Mouse (Mus musculus) limb, embryonic 15.5 days (tissue): ENCODE results near the gene Tanc1. TPM values are rescaled to one million over a fixed set of nuclear protein-coding genes. Genes with fewer than 3 reads are reported as not detected.
"Not testable (repeated sequence)": the region's sequence is repeated elsewhere in the genome, so short reads cannot be mapped to it uniquely, and the experiment has no call there.

ENCODE experiments used
- ATAC-seq: fragments of 200-750 bp; cut with Nextera tagmentation; 2 replicates; pipeline ENCODE4 v1.8.0; 2017; ENCODE audit warnings: low read depth, moderate TSS enrichment; ENCODE audit not compliant: insufficient number of reproducible peaks, low FRiP score, low TSS enrichment
- H3K27ac ChIP-seq: fragments of 300-500 bp; sonication (generic); 2 replicates; pipeline ENCODE4 v1.5.1; 2015; ENCODE audit warnings: moderate library complexity, mild to moderate bottlenecking, inconsistent platforms
- H3K27me3 ChIP-seq: fragments of 300-500 bp; sonication (generic); 2 replicates; pipeline ENCODE4 v1.6.1; 2015; ENCODE audit warnings: inconsistent platforms
- H3K36me3 ChIP-seq: fragments of 300-500 bp; sonication (generic); 2 replicates; pipeline ENCODE4 v1.6.1; 2015; ENCODE audit warnings: inconsistent platforms
- H3K4me1 ChIP-seq: fragments of 300-500 bp; sonication (generic); 2 replicates; pipeline ENCODE4 v1.6.1; 2015; ENCODE audit warnings: inconsistent platforms
- H3K4me2 ChIP-seq: fragments of 300-500 bp; sonication (generic); 2 replicates; pipeline ENCODE4 v1.6.1; 2015; ENCODE audit warnings: mild to moderate bottlenecking, inconsistent platforms
- H3K4me3 ChIP-seq: fragments of 300-500 bp; sonication (generic); 2 replicates; pipeline ENCODE4 v1.5.1; 2015; ENCODE audit warnings: mild to moderate bottlenecking, inconsistent platforms
- H3K9ac ChIP-seq: fragments of 300-500 bp; sonication (generic); 2 replicates; pipeline ENCODE4 v1.6.1; 2015; ENCODE audit warnings: inconsistent platforms
- H3K9me3 ChIP-seq: fragments of 300-500 bp; sonication (generic); 2 replicates; pipeline ENCODE4 v1.6.1; 2016; ENCODE audit warnings: inconsistent platforms
- WGBS: fragments of 180-500 bp; shearing (Covaris S2); methylation state at CpG from one replicate; pipeline ENCODE4 v1.1.7; 2015; 5-methylcytosine and 5-hydroxymethylcytosine counted together
- polyA plus RNA-seq: library from polyadenylated mRNA; unstranded; fragments of >200 nt; fragmentation: Nextera tagmentation; extraction: Ambion mirVana; gene quantifications from 2 replicates; pipeline ENCODE4 v1.2.1, GENCODE M21; 2015

The Tanc1 gene
- polyA plus RNA-seq, 1 experiment from 2014 or later, result 50.6 TPM

GRCm38 (mm10) chr2:59831831-59832230, 220.0 kb downstream of the Tanc1 start:
- Histone ChIP-seq H3K36me3 (peaks cover 51% of the 10 kb centered on the region), H3K4me2 (no peak overlapping the region), H3K27me3 (no peaks in the 10 kb centered on the region), H3K4me1 (peaks cover 29% of the 10 kb centered on the region), H3K4me3 (no peak overlapping the region), H3K9me3 (no peaks in the 10 kb centered on the region), H3K27ac (no peak overlapping the region), H3K9ac (no peak overlapping the region)
- no peak for ATAC-seq
- 80% methylated on average over 7 of the region's 7 CpGs for WGBS

- no peak for ATAC-seq
- no peak overlapping the region for H3K4me3 ChIP-seq
- WGBS, result 82% methylated on average over 8 of the region's 8 CpGs
- H3K4me1 ChIP-seq, result peaks cover 9% of the 10 kb centered on the region; the same call in 1 of the 2 replicates
- H3K9ac ChIP-seq, result no peak overlapping the region
- no peak overlapping the region for H3K4me2 ChIP-seq
- no peaks in the 10 kb centered on the region for H3K9me3 ChIP-seq
- peaks cover 73% of the 10 kb centered on the region for H3K36me3 ChIP-seq
- H3K27ac ChIP-seq, result no peak overlapping the region; the same call in 1 of the 2 replicates
- no peaks in the 10 kb centered on the region for H3K27me3 ChIP-seq
These were observed 227.0 kb downstream of the Tanc1 start for GRCm38 (mm10) chr2:59838825-59839224.

GRCm38 (mm10) chr2:59839755-59840154, 227.9 kb downstream of the Tanc1 start:
- H3K27ac ChIP-seq, result no peak overlapping the region; the same call in 1 of the 2 replicates
- H3K4me1 ChIP-seq, result peaks cover 9% of the 10 kb centered on the region; the same call in 1 of the 2 replicates
- no peak overlapping the region for H3K4me2 ChIP-seq
- ATAC-seq, result no peak
- H3K27me3 ChIP-seq, result no peaks in the 10 kb centered on the region
- no peak overlapping the region for H3K9ac ChIP-seq
- no peaks in the 10 kb centered on the region for H3K9me3 ChIP-seq
- peaks cover 68% of the 10 kb centered on the region for H3K36me3 ChIP-seq
- 43% methylated on average over 2 of the region's 2 CpGs for WGBS
- H3K4me3 ChIP-seq, result no peak overlapping the region

GRCm38 (mm10) chr2:59840191-59840590, 228.3 kb downstream of the Tanc1 start:
- H3K9ac ChIP-seq, result no peak overlapping the region
- peaks cover 64% of the 10 kb centered on the region for H3K36me3 ChIP-seq
- H3K27ac ChIP-seq, result no peak overlapping the region; the same call in 1 of the 2 replicates
- 32% methylated on average over 4 of the region's 4 CpGs for WGBS
- H3K9me3 ChIP-seq, result no peaks in the 10 kb centered on the region
- no peak overlapping the region for H3K4me3 ChIP-seq
- no peak for ATAC-seq
- peaks cover 9% of the 10 kb centered on the region; the same call in 1 of the 2 replicates for H3K4me1 ChIP-seq
- H3K4me2 ChIP-seq, result no peak overlapping the region
- no peaks in the 10 kb centered on the region for H3K27me3 ChIP-seq

- no peak for ATAC-seq
- WGBS, result 61% methylated on average over 12 of the region's 12 CpGs
- H3K4me1 ChIP-seq, result peaks cover 9% of the 10 kb centered on the region; the same call in 1 of the 2 replicates
- H3K4me3 ChIP-seq, result no peak overlapping the region
- peak overlapping the region; percentile 59 for H3K27ac ChIP-seq
- H3K27me3 ChIP-seq, result no peaks in the 10 kb centered on the region
- H3K4me2 ChIP-seq, result no peak overlapping the region
- H3K9ac ChIP-seq, result no peak overlapping the region
- H3K9me3 ChIP-seq, result no peaks in the 10 kb centered on the region
- H3K36me3 ChIP-seq, result peaks cover 64% of the 10 kb centered on the region
These were observed 229.5 kb downstream of the Tanc1 start for GRCm38 (mm10) chr2:59841189-59841939.

GRCm38 (mm10) chr2:59841944-59842343, 230.1 kb downstream of the Tanc1 start:
- Histone ChIP-seq H3K9me3 (no peaks in the 10 kb centered on the region), H3K27ac (peak overlapping the region; percentile 59), H3K4me2 (no peak overlapping the region), H3K36me3 (peaks cover 62% of the 10 kb centered on the region), H3K27me3 (no peaks in the 10 kb centered on the region), H3K9ac (no peak overlapping the region), H3K4me1 (peaks cover 9% of the 10 kb centered on the region; the same call in 1 of the 2 replicates), H3K4me3 (no peak overlapping the region)
- no peak for ATAC-seq
- 63% methylated on average over 11 of the region's 11 CpGs for WGBS

GRCm38 (mm10) chr2:59842556-59843008, 230.7 kb downstream of the Tanc1 start:
- Histone ChIP-seq H3K4me2 (no peak overlapping the region), H3K27me3 (no peaks in the 10 kb centered on the region), H3K9me3 (no peaks in the 10 kb centered on the region), H3K36me3 (peaks cover 57% of the 10 kb centered on the region), H3K9ac (no peak overlapping the region), H3K4me3 (no peak overlapping the region), H3K4me1 (peaks cover 9% of the 10 kb centered on the region; the same call in 1 of the 2 replicates), H3K27ac (no peak overlapping the region; the same call in 1 of the 2 replicates)
- WGBS, result 82% methylated on average over 6 of the region's 6 CpGs
- ATAC-seq, result no peak

- WGBS, result 90% methylated on average over 21 of the region's 21 CpGs
- peaks cover 9% of the 10 kb centered on the region; the same call in 1 of the 2 replicates for H3K4me1 ChIP-seq
- H3K4me3 ChIP-seq, result no peak overlapping the region
- H3K9ac ChIP-seq, result no peak overlapping the region
- peaks cover 52% of the 10 kb centered on the region for H3K36me3 ChIP-seq
- H3K27me3 ChIP-seq, result no peaks in the 10 kb centered on the region
- no peak overlapping the region for H3K4me2 ChIP-seq
- no peak overlapping the region for H3K27ac ChIP-seq
- no peak for ATAC-seq
- H3K9me3 ChIP-seq, result no peaks in the 10 kb centered on the region
These were observed 231.3 kb downstream of the Tanc1 start for GRCm38 (mm10) chr2:59843156-59843555.

GRCm38 (mm10) chr2:59843848-59844247, 232.0 kb downstream of the Tanc1 start:
- H3K9ac ChIP-seq, result no peak overlapping the region
- peaks cover 9% of the 10 kb centered on the region; the same call in 1 of the 2 replicates for H3K4me1 ChIP-seq
- H3K4me2 ChIP-seq, result no peak overlapping the region
- peaks cover 46% of the 10 kb centered on the region for H3K36me3 ChIP-seq
- 84% methylated on average over 6 of the region's 6 CpGs for WGBS
- H3K27me3 ChIP-seq, result no peaks in the 10 kb centered on the region
- no peaks in the 10 kb centered on the region for H3K9me3 ChIP-seq
- H3K4me3 ChIP-seq, result no peak overlapping the region
- H3K27ac ChIP-seq, result no peak overlapping the region
- ATAC-seq, result no peak

- not testable (repeated sequence) for H3K4me2 ChIP-seq, H3K9me3 ChIP-seq, H3K27ac ChIP-seq, H3K9ac ChIP-seq, H3K4me3 ChIP-seq, H3K27me3 ChIP-seq, H3K4me1 ChIP-seq, ATAC-seq
- 90% methylated on average over 5 of the region's 5 CpGs for WGBS
- H3K36me3 ChIP-seq, result peaks cover 16% of the 10 kb centered on the region
These were observed 240.0 kb downstream of the Tanc1 start for GRCm38 (mm10) chr2:59851885-59852284.

GRCm38 (mm10) chr2:59852916-59853315, 241.1 kb downstream of the Tanc1 start:
- H3K36me3 ChIP-seq, result peaks cover 24% of the 10 kb centered on the region

GRCm38 (mm10) chr2:59853543-59853942, 241.7 kb downstream of the Tanc1 start:
- ATAC-seq, result no peak
- no peak overlapping the region for H3K9ac ChIP-seq
- no peak overlapping the region for H3K4me3 ChIP-seq
- no peak overlapping the region for H3K4me2 ChIP-seq
- no peaks in the 10 kb centered on the region for H3K4me1 ChIP-seq
- no peaks in the 10 kb centered on the region for H3K9me3 ChIP-seq
- 94% methylated on average over 10 of the region's 10 CpGs for WGBS
- H3K27me3 ChIP-seq, result no peaks in the 10 kb centered on the region
- H3K36me3 ChIP-seq, result peaks cover 26% of the 10 kb centered on the region
- no peak overlapping the region for H3K27ac ChIP-seq

More at GRCm38 (mm10) chr2:59852916-59853315, 241.1 kb downstream of the Tanc1 start:
- ATAC-seq, result no peak
- no peaks in the 10 kb centered on the region for H3K4me1 ChIP-seq
- no peaks in the 10 kb centered on the region for H3K27me3 ChIP-seq
- WGBS, result 85% methylated on average over 11 of the region's 11 CpGs
- no peak overlapping the region for H3K9ac ChIP-seq
- H3K4me2 ChIP-seq, result no peak overlapping the region
- H3K9me3 ChIP-seq, result no peaks in the 10 kb centered on the region
- no peak overlapping the region for H3K4me3 ChIP-seq
- H3K27ac ChIP-seq, result no peak overlapping the region
